Mouse (Mus musculus): ENCODE results near the gene Pet117. TPM values are rescaled to one million over a fixed set of nuclear protein-coding genes. Genes with fewer than 3 reads are reported as not detected.
"Not testable (repeated sequence)": the region's sequence is repeated elsewhere in the genome, so short reads cannot be mapped to it uniquely, and the experiment has no call there.

The Pet117 gene
- total RNA-seq (2021), result 10 to 100 TPM in 1 of 2 experiments, 1 to 10 TPM in 1; 5.4 to 11.0 TPM
- long read RNA-seq, experiment 1, partial matches to known transcripts, result 0 of 3 reads
- long read RNA-seq, experiment 1, other reads (novel, unspliced or antisense), result 0 of 3 reads
- long read RNA-seq, experiment 2, partial matches to known transcripts, result 0 of 1 reads
- long read RNA-seq, experiment 2, other reads (novel, unspliced or antisense), result 0 of 1 reads

DNA sequence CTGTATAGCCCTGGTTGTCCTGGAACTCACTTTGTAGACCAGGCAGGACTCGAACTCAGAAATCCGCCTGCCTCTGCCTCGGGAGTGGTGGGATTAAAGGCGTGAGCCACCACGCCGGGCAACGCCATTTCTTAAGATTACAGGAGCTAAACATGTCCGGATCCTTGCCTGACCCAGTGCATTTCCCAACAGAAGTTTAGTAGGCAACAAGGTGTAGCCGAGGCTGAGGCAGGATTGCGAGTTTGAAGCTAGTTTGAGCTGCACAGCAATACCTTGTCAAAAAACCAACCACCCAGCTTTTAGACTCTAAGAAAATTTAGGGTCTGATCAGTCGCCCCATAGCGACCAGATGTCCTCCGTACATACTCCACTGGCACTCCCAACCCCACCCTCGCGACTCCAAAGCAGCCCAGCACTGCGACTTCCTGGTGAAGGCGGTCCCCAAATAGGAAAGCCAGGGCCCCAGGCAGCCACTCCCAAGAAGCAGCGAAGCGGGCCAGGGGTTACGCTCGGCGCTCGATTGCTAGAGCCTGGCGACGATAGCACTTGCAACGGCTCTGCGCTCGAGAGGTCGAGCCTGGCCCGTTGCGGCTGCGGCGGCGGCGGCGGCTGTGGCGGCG is at the start of gene Pet117, which contains the start of gene Kat14:
Gene Pet117, plus strand, starts transcription at position 597 of the 620 bp plus-strand sequence.
Gene Kat14, plus strand, starts transcription at position 584 of the 620 bp plus-strand sequence.
- intact Hi-C loops (cut with DNase I), result loop anchor here (2.0 kb wide), 2 partner anchors 70 to 90 kb away; no protein-coding TSS in a partner anchor
- Histone ChIP-seq H3K4me3 (peak within 1 kb of the TSS; percentile 90), H3K27ac (peak within 1 kb of the TSS; percentile 96)
- TF ChIP-seq CTCF (IDR thresholded peaks at IDR 0.05), result no peak
- DNase-seq (ENCODE audit: extremely low spot score in 1 of 2, low spot score in 2 of 2), result peak; percentile 91 to 93

DNA sequence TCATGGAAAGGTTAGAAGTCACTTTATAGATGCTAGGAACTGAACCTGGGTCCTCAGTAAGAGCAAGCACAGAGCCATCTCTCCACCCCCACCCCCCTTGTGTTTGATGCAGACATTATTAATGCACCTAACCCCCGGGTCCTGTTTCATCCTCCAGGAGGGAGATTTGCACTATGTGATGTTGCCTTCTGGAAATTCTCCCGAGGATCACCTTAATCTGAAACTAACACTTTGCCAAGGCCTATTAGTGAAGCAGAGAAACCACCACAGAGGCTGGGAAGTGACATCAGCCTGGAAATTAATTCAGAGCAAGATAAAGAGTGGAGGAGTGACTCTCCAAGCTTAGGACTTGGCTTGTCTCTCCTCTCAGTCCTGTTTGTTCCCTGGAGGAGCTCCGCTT is 44.6 kb upstream of the Pet117 start:
- Histone ChIP-seq H3K4me3 (no peak overlapping the region), H3K27ac (no peak overlapping the region)
- no peak for TF ChIP-seq CTCF (IDR thresholded peaks at IDR 0.05)
- no peak for DNase-seq (ENCODE audit: extremely low spot score in 1 of 2, low spot score in 2 of 2)
- intact Hi-C loops (cut with DNase I), result no loop called here

DNA sequence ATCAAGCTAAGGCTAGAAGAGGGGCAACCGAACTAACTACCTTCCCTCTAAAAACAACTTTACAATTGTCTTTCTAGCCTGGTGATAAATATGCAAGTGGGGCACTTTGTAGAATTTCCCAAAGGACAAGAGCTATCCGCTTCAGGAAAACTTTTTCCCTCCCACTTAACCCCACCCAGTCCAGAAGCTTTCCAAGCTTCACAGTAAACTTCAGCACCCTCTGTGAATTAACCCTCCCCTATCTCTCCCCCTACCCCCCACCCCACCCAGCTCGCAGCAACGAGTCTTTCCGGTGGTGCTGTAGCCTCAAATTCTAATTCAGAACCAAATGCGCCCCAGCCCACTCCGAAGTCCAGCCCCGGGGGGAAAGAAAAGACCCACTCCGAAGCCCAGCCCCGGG is 39.3 kb upstream of the Pet117 start:
- no peak for DNase-seq (ENCODE audit: extremely low spot score in 1 of 2, low spot score in 2 of 2)
- intact Hi-C loops (cut with DNase I), result no loop called here
- Histone ChIP-seq H3K4me3 (peak overlapping the region; percentile 67), H3K27ac (no peak overlapping the region)
- no peak for TF ChIP-seq CTCF (IDR thresholded peaks at IDR 0.05)

DNA sequence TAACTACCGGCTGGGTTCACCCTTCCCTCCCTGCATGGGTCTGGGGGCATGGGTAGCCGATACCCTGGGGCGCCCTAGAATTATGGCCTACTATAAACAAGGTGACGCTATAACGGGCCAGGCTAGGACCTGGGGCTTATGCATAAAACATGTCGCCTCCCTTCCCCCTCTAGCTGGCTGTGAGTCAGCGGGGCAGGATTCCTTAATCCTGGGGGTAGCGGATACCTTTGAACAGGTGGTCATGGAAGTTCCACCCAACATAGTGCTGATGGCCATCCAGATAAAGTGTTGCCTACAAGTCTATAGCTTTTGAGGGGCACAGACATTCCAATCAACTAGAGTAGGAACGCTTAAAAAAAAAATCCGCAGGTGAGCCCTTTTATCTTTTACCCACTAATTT is 38.9 kb upstream of the Pet117 start:
- H3K4me3 ChIP-seq, result peak overlapping the region; percentile 67
- peak overlapping the region; percentile 89 for H3K27ac ChIP-seq
- no peak for DNase-seq (ENCODE audit: extremely low spot score in 1 of 2, low spot score in 2 of 2)
- no peak for TF ChIP-seq CTCF (IDR thresholded peaks at IDR 0.05)
- intact Hi-C loops (cut with DNase I), result no loop called here

DNA sequence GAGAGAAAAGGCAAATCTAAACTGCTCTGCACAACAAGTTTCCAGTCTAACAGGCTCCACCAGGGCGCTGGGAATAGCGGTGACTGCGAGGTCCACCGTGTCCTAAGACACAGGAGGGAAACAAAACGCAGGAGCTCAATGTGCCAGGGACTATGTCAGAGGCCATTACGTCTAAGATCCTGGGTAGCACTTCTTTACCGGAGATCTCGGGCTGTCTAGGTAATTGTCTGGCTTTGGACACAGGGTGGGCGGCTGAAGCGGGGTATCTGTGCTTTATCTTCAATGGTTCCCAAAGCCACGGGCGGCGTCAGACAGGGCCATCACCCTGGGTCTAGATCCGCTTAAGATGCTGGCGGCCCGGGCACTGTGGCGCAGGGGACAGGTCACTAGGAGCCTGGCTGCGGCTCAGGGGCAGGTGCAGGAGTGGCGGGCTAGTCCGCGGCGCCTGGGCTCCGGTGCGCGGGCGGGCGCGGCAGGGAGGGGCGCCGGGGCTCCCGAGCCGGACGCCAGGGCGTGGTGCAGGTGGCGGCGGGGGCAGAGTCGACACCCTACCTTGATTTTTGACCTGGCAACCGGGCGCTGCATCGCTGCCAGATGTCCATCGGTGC is 38.3 kb upstream of the Pet117 start:
- peak overlapping the region; percentile 67 for H3K4me3 ChIP-seq
- peak in 1 of 2 experiments; percentile 13 for DNase-seq (ENCODE audit: extremely low spot score in 1 of 2, low spot score in 2 of 2)
- intact Hi-C loops (cut with DNase I), result no loop called here
- no peak for TF ChIP-seq CTCF (IDR thresholded peaks at IDR 0.05)
- peak overlapping the region; percentile 89 for H3K27ac ChIP-seq

DNA sequence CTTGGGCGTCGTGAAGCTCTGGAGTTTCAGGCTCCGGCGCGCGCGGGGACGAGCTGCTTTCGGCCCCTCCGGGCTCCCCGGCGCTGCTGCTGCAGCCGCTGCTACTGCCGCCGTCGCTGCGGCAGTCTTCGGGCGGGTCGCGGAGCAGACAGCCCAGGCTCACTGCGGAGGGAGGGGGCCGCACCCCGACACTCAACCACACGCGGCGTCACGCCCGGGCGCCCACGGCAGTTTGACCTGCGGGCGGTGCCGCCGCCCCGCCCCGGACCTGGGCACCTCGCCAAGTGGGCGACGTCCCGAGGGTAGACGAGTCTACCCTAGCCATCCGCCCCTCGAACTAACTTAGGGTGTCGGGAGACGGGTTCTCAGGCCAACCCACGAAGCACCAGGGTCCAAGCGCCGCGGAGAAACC is 37.8 kb upstream of the Pet117 start:
- TF ChIP-seq CTCF (IDR thresholded peaks at IDR 0.05), result no peak
- DNase-seq (ENCODE audit: extremely low spot score in 1 of 2, low spot score in 2 of 2), result peak; percentile 9 to 49
- Histone ChIP-seq H3K4me3 (peak overlapping the region; percentile 67), H3K27ac (peak overlapping the region; percentile 89)
- intact Hi-C loops (cut with DNase I), result no loop called here

DNA sequence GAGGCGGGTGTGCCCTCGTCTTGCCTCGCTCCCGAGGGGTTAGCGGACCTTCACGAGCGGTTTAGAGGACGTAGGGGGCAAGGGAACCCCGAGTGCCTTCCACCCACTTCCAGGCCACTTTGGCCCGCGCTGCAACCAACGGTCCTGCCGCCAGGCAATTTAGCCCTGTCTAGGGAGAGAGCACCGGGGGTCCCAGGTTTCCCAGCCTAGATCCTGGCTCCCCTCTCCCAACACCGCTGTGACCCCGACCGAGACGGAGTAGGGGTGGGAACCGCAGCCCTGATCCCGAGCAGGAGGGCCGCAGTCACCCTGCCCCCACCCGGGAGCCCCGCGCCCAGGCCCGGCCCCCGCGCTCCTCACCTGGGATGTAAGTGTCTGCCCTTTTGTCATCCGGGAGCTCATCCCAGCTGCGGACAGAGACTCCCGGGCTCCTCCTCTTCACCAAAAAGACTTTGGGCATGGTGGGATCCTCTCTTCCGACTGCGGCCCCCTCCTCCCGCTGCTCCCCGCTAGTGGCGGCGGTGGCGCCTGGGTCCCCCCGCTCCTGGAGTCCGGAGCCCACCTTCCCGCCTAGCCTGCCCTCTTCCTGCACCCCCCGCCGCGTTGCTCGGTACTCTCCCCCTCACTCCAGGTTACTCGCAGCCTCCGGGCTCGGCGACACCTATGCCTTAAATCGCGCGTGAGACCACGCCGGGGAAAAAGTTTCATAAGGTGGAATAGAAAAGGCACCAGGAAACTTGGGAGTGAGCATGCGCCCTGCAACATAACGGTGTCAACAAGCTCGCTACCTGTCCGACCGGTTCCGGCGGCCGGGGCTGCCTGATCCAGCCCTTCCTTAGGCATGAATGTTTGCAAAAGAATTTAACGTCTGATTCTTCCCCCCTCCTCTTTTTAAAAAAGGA is 37.1 kb upstream of the Pet117 start, which contains the start of gene Ovol2:
Gene Ovol2, minus strand, starts transcription at position 746 of the 902 bp plus-strand sequence.
- peak; percentile 9 to 34 for DNase-seq (ENCODE audit: extremely low spot score in 1 of 2, low spot score in 2 of 2)
- TF ChIP-seq CTCF (IDR thresholded peaks at IDR 0.05), result no peak; the same call in 1 of the 2 replicates
- intact Hi-C loops (cut with DNase I), result no loop called here
- peak within 1 kb of the TSS; percentile 67 for H3K4me3 ChIP-seq
- peak within 1 kb of the TSS; percentile 89 for H3K27ac ChIP-seq

DNA sequence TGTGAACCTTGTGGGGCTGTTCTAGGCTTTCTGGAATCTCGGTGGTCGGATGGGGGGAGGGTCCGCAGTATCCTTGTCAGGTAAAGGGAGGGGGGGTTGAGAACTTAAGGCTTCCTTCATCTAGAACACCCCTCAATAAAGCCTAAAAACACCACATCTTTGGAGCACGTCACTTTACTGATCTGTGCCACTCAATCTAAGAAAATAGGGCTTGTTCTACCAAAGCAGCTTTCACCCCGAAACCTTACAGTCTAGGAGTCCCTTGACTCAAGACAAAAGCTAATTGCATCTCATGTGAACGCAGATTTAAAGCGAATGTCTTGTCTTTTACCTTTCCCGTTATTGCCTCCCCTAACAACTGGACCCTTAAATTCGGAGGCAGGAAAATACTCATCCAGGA is 36.3 kb upstream of the Pet117 start:
- DNase-seq (ENCODE audit: extremely low spot score in 1 of 2, low spot score in 2 of 2), result no peak
- peak overlapping the region; percentile 67; the same call in 1 of the 2 replicates for H3K4me3 ChIP-seq
- TF ChIP-seq CTCF (IDR thresholded peaks at IDR 0.05), result no peak
- intact Hi-C loops (cut with DNase I), result no loop called here
- H3K27ac ChIP-seq, result no peak overlapping the region

DNA sequence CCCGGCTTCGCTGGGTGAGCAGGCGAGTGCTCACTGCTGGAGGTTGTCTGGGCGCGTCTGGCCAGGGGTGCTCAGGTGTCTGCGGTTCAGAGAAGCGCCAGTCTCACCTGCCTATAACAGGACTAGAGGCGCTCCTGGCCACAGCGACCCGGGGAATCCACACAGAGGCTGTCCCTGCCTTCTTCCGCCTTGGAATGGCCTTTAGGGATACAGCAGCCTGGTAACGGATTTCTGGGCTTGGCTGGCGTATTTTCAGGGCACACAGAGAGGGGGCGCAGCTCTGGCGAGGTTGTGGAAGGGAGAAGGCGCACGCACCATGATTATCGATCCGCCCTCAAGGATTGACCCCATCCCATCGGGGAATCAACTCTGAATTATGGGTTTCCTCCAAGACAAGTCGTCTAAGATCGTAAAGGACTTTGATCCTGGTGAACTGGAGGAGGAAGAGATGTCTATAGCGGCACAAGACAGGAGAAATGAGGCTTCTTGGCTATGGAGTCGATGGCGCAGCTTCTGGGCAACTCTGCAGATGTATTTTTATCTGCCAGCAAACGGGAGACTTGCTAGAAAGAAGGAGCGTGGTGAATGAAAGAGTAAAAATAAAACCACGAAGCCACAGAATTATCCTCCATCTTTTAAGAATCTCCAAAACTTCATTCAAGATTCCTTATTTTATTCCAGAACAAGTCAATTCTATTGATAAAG is 35.5 kb upstream of the Pet117 start:
- Histone ChIP-seq H3K27ac (peak overlapping the region; percentile 73), H3K4me3 (peak overlapping the region; percentile 35)
- intact Hi-C loops (cut with DNase I), result no loop called here
- TF ChIP-seq CTCF (IDR thresholded peaks at IDR 0.05), result peak; percentile 43
- peak; percentile 21 to 45 for DNase-seq (ENCODE audit: extremely low spot score in 1 of 2, low spot score in 2 of 2)

DNA sequence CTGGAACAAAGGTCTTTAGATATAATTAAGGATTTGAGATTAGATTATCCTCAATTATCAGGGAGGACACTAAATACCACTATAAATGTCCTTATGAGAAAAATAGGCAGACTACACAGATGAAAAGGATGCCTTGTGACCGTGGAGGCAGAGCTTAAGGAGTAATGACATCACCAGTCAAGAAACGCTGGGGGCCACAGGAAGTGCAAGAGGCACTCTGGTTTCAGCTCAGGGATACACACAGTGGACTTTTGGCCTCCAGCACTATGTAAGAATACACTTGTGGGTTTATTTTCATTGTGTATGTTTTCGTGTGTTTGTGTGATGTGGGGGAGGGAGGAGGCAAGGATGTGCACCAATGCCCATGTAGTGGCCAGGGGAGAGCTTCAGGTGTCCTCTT is 31.6 kb upstream of the Pet117 start:
- no peak for TF ChIP-seq CTCF (IDR thresholded peaks at IDR 0.05)
- no peak overlapping the region for H3K4me3 ChIP-seq
- intact Hi-C loops (cut with DNase I), result no loop called here
- DNase-seq (ENCODE audit: extremely low spot score in 1 of 2, low spot score in 2 of 2), result no peak
- H3K27ac ChIP-seq, result no peak overlapping the region

DNA sequence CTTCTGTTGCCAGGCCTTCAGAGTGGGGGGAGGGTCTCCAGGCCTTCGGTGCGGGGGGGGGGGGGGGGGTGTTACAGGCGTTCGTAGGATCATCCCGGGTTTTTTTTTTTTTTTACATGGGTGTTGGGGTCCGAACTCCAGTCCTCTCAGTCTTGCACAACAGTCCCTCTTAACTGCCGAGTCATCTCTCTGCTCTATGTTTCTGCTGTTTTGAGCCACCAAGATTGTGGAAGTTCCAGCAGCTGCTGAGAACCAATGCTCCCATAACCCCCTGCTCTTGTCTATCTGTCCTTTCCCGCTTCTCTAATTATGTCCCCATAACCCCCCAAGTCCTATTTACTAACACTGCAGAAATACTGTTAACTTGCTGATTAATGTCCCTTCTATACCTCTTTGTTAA is 31.1 kb upstream of the Pet117 start:
- Histone ChIP-seq H3K4me3 (no peak overlapping the region), H3K27ac (no peak overlapping the region)
- TF ChIP-seq CTCF (IDR thresholded peaks at IDR 0.05), result no peak
- no peak for DNase-seq (ENCODE audit: extremely low spot score in 1 of 2, low spot score in 2 of 2)
- intact Hi-C loops (cut with DNase I), result no loop called here

DNA sequence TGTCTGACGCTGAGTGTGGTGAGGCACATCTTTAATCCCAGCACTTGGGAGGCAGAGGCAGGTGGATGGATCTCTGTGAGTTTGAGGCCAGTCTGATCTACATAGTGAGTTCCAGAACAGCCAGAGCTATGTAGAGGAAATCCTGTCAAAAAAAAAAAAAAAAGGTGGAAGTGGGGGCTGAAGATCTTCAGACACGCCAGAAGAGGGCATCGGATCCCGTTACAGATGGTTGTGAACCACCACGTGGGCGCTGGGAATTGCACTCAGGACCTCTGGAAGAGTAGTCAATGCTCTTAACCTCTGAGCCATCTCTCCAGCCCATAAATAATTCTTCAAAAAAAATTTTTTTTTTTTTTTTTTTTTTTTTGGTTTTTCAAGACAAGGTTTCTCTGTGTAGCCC is 30.6 kb upstream of the Pet117 start:
- DNase-seq (ENCODE audit: extremely low spot score in 1 of 2, low spot score in 2 of 2); H3K27ac ChIP-seq; intact Hi-C loops (cut with DNase I); H3K4me3 ChIP-seq: not testable (repeated sequence)

Data from left cerebral cortex, adult 2 months (tissue).